Mouse (Mus musculus) left cerebral cortex, postnatal 36 days (tissue): Measurements from ENCODE around the gene Rph3a. TPM values are rescaled to one million over a fixed set of nuclear protein-coding genes. Genes with fewer than 3 reads are reported as not detected.
"Not testable (repeated sequence)": the region's sequence is repeated elsewhere in the genome, so short reads cannot be mapped to it uniquely, and the experiment has no call there.

Experiments used
- DNase-seq, 2 experiments: peaks; one replicate each; pipeline ENCODE4 v3.0.0; 2021 to 2022; ENCODE audit warnings: low spot score in 2 of 2, mixed read lengths in 1 of 2
- intact Hi-C: fragments of 180-260 bp; cut with DNase I; formaldehyde crosslinking; loops from one replicate; pipeline ENCODE4 v1.15.1; 2025
- total RNA-seq, 2 experiments: library from RNA; stranded (reverse); gene quantifications; 2 replicates each; pipeline ENCODE4 v1.2.3; 2021

Rph3a gene
- total RNA-seq, 2 experiments from 2014 or later: 304 to 358 TPM

- no peak for DNase-seq
- intact Hi-C loops: no loop called here
Measured at GRCm38 (mm10) chr5:120981211-120981610, 28.7 kb downstream of the Rph3a start.

GRCm38 (mm10) chr5:120980116-120980515 is 29.8 kb downstream of the Rph3a start:
- DNase-seq: no peak
- intact Hi-C loops: no loop called here

- no peak for DNase-seq
- intact Hi-C loops: no loop called here
Measured at GRCm38 (mm10) chr5:120976138-120976537, 33.8 kb downstream of the Rph3a start.

GRCm38 (mm10) chr5:120974522-120974921 is 35.4 kb downstream of the Rph3a start:
- intact Hi-C loops: no loop called here
- no peak for DNase-seq

- DNase-seq: no peak
Measured at GRCm38 (mm10) chr5:120972278-120972677, 37.6 kb downstream of the Rph3a start.

GRCm38 (mm10) chr5:120971326-120971725 is 38.6 kb downstream of the Rph3a start:
- DNase-seq: no peak
- intact Hi-C loops: no loop called here

More at GRCm38 (mm10) chr5:120972278-120972677, 37.6 kb downstream of the Rph3a start:
- intact Hi-C loops: no loop called here

- no peak for DNase-seq
- intact Hi-C loops: no loop called here
Measured at GRCm38 (mm10) chr5:120969703-120970102, 40.2 kb downstream of the Rph3a start.

GRCm38 (mm10) chr5:120968799-120969198 is 41.1 kb downstream of the Rph3a start:
- intact Hi-C loops: no loop called here
- no peak for DNase-seq

- intact Hi-C loops: no loop called here
- DNase-seq: no peak
Measured at GRCm38 (mm10) chr5:120968134-120968532, 41.8 kb downstream of the Rph3a start.

- intact Hi-C loops: no loop called here
- no peak for DNase-seq
Measured at GRCm38 (mm10) chr5:120967355-120968133, 42.3 kb downstream of the Rph3a start.

- intact Hi-C loops: no loop called here
- no peak for DNase-seq
Measured at GRCm38 (mm10) chr5:120966894-120967293, 43.0 kb downstream of the Rph3a start.

- no peak for DNase-seq
- intact Hi-C loops: no loop called here
Measured at GRCm38 (mm10) chr5:120966156-120966555, 43.7 kb downstream of the Rph3a start.

- intact Hi-C loops: no loop called here
Measured at GRCm38 (mm10) chr5:120961004-120961403, 48.9 kb downstream of the Rph3a start.

GRCm38 (mm10) chr5:120953974-120954373 is 55.9 kb downstream of the Rph3a start:
- intact Hi-C loops: loop anchor here (5.0 to 10.0 kb wide), 2 partner anchors 191 to 218 kb away; no protein-coding TSS in a partner anchor
- peak in 1 of 2 experiments; percentile 43 for DNase-seq

More at GRCm38 (mm10) chr5:120961004-120961403, 48.9 kb downstream of the Rph3a start:
- DNase-seq: no peak

GRCm38 (mm10) chr5:120952242-120952770 is 57.6 kb downstream of the Rph3a start:
- intact Hi-C loops: loop anchor here (5.0 to 10.0 kb wide), 2 partner anchors 192 to 220 kb away; no protein-coding TSS in a partner anchor
- no peak for DNase-seq

- DNase-seq: no peak
Measured at GRCm38 (mm10) chr5:120942076-120942475, 67.8 kb downstream of the Rph3a start.

GRCm38 (mm10) chr5:120938586-120938985 is 71.3 kb downstream of the Rph3a start:
- DNase-seq: no peak
- intact Hi-C loops: no loop called here

More at GRCm38 (mm10) chr5:120942076-120942475, 67.8 kb downstream of the Rph3a start:
- intact Hi-C loops: no loop called here

GRCm38 (mm10) chr5:120937841-120938240 is 72.1 kb downstream of the Rph3a start:
- intact Hi-C loops: no loop called here
- no peak for DNase-seq

- no peak for DNase-seq
- intact Hi-C loops: loop anchor here (2.0 kb wide), 1 partner anchor 119 kb away; no protein-coding TSS in a partner anchor
Measured at GRCm38 (mm10) chr5:120933966-120934365, 75.9 kb downstream of the Rph3a start.

- no peak for DNase-seq
- intact Hi-C loops: loop anchor here (5.0 kb wide), 1 partner anchor 85 kb away; no protein-coding TSS in a partner anchor
Measured at GRCm38 (mm10) chr5:120927036-120927435, 82.9 kb downstream of the Rph3a start.

GRCm38 (mm10) chr5:120926311-120926710 is 83.6 kb downstream of the Rph3a start:
- not testable (repeated sequence) for DNase-seq
- intact Hi-C loops: loop anchor here (5.0 kb wide), 1 partner anchor 84 kb away; no protein-coding TSS in a partner anchor
